Mouse (Mus musculus) inflammation-experienced regulatory T-cells, adult 6 months (primary cell): ENCODE measurements at regions not wholly inside any gene's neighbourhood (a gene's known extent, or its start where the extent isn't known, plus 50 kb on each side); places are given as distances from the start of the nearest gene placed in this dataset.

Source experiments
- ATAC-seq: one replicate; pipeline ENCODE4 v1.8.0; 2017

DNA sequence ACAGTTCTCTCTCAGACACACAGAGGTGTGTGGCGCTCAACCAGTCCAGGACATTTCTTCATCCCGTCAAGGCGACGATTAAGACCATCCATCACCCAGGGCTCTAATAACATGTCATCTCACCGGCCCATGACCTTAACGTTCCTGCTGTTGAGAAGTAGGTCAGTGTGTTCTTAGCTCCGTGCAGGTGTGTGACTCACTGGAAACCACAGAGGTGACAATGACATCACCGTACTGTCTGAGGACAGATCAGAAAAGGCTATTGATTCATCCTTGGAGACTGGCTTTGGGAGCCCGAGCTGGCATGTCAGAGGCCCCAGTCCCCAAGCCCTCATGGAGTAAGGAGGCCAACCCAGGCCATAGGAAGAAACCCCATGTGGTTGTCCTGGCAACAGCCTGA is 109.3 kb upstream of the Sulf2 start:
- ATAC-seq: no peak

DNA sequence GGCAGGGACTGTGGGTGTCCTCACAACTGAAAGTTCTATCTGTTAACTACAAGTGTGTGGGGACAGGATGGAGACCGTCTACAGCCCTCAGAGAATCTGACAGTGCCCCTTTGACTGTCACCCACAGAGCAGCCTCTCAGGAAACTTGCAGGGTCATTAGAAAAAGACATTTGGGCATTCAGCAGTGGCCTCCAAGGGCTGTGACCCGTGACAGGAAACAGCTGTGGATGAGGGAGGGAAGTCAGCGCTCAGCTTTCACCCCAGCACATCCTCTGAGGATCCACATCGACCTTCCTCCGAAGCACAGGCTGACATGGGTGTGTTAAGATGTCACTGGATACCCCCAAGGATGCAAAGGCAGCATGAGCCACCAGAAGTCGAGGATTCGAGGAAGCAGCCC is 106.3 kb upstream of the Sulf2 start:
- no peak for ATAC-seq

DNA sequence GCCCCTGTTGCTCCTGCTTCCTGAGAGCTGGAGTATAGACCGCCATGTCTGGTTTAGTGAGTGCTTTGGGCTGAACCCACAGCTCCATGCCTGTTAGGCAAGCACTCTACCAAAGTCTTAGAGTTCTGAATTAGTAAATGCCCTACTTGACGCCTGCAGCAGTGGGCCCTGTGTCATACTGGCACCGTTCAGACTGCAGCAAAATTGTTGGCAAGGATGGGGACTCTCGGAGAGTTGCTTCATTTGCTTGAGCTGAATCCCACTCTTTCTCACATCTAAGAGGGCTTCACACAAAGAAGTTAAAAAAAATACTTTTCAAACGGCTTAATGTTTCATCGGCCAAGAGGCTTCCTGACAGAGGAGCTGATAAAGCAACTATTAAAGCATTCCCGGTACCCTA is 105.6 kb upstream of the Sulf2 start:
- ATAC-seq: no peak

DNA sequence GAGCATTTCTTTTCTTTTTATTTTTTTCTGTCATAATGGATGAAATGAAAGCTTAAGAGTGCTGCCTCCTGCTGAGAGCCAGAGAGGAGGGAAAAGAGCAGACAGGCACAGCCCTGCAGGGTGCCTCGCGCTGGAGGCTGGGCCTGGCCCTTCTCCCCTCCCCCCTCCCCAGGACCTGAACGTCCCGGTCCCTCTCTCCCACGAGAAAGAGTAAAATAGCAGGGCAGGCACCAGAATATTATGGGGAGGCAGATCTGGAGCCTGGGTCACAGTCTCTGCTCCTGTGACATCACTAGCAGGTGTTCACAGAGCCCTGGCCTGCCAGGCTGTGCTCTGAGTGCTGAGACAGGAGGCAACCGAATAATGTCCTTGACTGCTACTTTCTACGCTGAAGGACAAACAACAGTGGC is 103.3 kb upstream of the Sulf2 start:
- no peak for ATAC-seq

DNA sequence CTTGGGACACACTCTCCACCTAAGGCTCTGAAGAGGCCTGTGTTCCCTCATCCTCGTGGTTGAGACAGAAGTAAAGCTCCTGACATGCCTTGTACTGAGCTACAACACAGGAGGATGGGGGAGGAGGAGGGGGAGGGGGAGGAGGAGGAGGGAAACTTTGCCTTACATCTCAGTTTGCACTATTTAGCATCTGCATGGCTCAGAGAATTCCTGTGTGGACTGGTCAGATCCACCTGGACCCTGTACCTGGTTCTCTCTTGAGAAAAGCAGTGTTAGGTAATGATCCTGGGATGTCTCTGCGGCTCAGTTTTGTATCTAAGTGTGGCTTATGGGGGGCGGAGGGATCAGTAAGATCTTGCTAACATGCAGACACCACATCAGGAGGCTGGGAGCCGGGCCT is 102.2 kb upstream of the Sulf2 start:
- no peak for ATAC-seq

- ATAC-seq: no peak
Observed at GRCm38 (mm10) chr2:166256193-166256592, 100.7 kb upstream of the Sulf2 start.

DNA sequence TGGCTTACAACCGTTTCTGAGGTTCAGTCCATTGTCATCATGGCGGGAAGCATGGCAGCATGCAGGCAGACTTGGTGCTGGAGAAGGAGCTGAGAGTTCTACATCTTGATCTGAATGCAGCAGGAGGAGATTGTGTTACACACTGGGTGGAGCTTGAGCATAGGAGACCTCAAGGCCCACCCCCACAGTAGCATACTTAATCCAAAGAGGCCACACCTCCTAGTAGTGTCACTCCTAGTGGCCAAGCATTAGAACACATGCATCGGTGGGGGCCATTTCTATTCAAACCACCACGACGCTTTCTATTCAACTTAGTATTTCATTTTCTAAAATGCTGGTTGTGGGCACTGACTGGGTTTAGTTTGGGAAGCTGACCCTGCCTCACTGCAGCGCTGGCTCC is 99.1 kb upstream of the Sulf2 start:
- no peak for ATAC-seq

GRCm38 (mm10) chr2:166252107-166252506 is 96.6 kb upstream of the Sulf2 start:
- no peak for ATAC-seq

GRCm38 (mm10) chr2:166251421-166251820 is 96.0 kb upstream of the Sulf2 start:
- no peak for ATAC-seq

- ATAC-seq: no peak
Observed at GRCm38 (mm10) chr2:166250571-166250970, 95.1 kb upstream of the Sulf2 start.

- ATAC-seq: no peak
Observed at GRCm38 (mm10) chr2:166249338-166249950, 94.0 kb upstream of the Sulf2 start.

DNA sequence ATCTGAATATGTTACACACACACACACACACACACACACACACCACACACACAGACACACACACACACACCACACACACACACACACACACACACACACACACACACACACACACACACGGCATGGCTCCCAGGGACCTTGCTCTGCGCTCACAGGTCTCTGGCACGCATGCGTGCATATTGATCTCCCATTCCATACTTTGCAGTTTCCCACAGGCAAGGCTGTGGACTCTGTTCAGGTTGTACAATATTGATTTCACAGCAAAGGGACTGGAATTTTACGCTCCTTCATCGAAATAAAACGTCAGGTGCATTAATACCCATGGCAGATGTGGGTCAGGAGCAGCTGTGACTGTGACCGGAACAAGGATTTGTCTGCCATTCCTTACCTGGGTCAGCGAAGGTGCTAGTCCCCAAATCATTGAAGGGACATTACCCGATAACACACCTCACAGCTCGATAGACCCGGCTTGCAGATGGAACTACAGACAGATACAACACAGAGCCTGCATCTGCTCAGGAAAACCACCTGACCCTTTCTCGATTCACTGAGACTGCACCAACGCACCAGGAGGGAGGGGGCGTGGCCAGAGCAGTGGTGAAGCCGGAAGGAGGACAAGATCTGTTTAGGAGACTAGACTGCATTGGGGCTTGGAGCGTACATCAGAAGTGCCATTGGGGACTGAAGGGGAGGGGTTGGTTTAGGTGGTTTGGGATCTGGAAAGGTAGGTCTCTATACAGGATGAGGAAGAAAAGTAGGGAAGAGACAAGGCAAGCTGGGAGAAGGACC is 91.1 kb upstream of the Sulf2 start:
- ATAC-seq: no peak

- ATAC-seq: no peak
Observed at GRCm38 (mm10) chr2:166245219-166245618, 89.8 kb upstream of the Sulf2 start.

- no peak for ATAC-seq
Observed at GRCm38 (mm10) chr2:166242786-166243521, 87.5 kb upstream of the Sulf2 start.

- ATAC-seq: no peak
Observed at GRCm38 (mm10) chr2:166241310-166241709, 85.8 kb upstream of the Sulf2 start.

GRCm38 (mm10) chr2:166240056-166240455 is 84.6 kb upstream of the Sulf2 start:
- ATAC-seq: no peak

- no peak for ATAC-seq
Observed at GRCm38 (mm10) chr2:166237554-166238269, 82.2 kb upstream of the Sulf2 start.

DNA sequence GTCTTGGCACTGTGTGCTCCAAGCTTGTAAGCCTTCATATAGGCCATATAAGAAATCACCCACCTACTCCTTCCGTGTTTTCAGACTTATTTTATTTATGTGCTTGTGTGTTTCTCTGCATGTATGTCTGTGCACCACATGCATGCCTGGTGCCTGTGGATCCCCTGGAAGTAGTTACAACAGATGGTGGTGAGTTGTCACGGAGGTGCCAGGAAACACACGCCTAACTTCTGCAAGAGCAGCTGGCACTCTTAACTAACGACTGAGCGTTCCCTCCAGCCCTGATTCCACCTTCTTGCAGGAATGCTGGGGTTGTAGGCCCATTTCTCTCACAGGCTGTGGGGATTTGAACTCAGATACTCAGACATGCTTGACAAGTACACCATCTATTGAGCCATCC is 80.6 kb upstream of the Sulf2 start:
- ATAC-seq: no peak

DNA sequence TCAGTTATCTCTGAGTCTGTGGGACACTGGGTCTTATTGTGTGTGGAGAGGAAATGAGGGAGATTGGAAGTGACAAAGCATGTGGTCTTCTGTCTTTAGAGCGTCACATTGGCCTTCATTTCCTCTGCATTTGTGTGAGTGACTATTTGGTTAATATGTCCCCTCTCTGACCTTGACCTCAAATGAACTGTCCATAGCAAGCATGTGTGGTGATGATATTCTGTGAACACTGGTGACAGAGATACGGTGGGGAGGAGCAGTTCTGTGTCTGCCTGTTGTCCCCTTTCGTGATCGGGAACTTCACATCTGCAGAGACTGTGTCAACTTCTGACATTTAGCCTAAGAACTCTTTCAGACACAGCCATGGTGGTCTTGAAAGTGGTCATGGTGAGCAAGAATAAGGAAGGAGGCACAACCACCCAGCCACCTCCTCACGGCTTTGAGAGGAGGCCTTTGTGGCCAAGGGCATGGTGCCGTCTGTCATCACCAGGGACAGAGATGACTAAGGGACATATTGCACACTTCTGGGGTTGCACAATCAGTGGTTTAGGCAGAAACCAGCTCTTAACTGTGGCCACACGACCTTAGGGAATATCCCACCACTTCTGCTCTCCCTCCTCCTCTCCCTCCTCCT is 79.2 kb upstream of the Sulf2 start:
- ATAC-seq: no peak

GRCm38 (mm10) chr2:166233246-166233645 is 77.8 kb upstream of the Sulf2 start:
- no peak for ATAC-seq

- ATAC-seq: no peak
Observed at GRCm38 (mm10) chr2:166232376-166232775, 76.9 kb upstream of the Sulf2 start.

GRCm38 (mm10) chr2:166230617-166231016 is 75.2 kb upstream of the Sulf2 start:
- no peak for ATAC-seq

DNA sequence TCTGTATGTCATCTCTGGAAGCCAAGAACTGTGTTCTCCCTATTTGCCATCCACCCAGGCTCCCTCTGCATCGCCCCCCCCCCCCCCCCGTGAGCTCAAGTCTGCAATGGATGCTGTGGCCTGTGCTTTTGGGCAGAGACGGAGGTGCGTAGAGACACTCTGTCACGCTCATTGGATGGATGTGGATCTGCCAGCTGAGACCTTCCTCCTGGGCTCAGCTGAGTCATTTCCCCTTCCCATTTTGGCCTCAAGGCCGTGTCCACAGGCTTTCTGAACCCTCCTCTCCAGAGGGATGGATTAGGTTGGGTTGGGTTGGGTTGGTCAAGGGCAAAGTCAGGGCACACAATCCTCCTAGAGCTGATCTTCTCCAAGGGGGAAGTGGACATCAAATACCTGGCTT is 72.9 kb upstream of the Sulf2 start:
- no peak for ATAC-seq
